Mouse (Mus musculus) embryo, embryonic 11 days (tissue): ENCODE results near the gene Ifitm6.
"Not testable (repeated sequence)": the region's sequence is repeated elsewhere in the genome, so short reads cannot be mapped to it uniquely, and the experiment has no call there.

ENCODE experiments used
- DNase-seq: peaks from one replicate; pipeline ENCODE4 v3.0.0-alpha.2; 2015

The Ifitm6 gene

GRCm38 (mm10) chr7:141008312-141008761 is 9.4 kb downstream of the Ifitm6 start:
- DNase-seq: peak; percentile 44

- DNase-seq: no peak
Observed at GRCm38 (mm10) chr7:141006914-141007313, 10.8 kb downstream of the Ifitm6 start.

GRCm38 (mm10) chr7:141006446-141006845 is 11.3 kb downstream of the Ifitm6 start:
- no peak for DNase-seq

- no peak for DNase-seq
Observed at GRCm38 (mm10) chr7:141003248-141004010, 14.3 kb downstream of the Ifitm6 start.

GRCm38 (mm10) chr7:141000881-141001708 is 16.6 kb downstream of the Ifitm6 start:
- DNase-seq: no peak

GRCm38 (mm10) chr7:140998853-140999700 is 18.6 kb downstream of the Ifitm6 start:
- no peak for DNase-seq

- DNase-seq: no peak
Observed at GRCm38 (mm10) chr7:140997817-140998216, 19.9 kb downstream of the Ifitm6 start.

GRCm38 (mm10) chr7:140991117-140991689 is 26.5 kb downstream of the Ifitm6 start:
- DNase-seq: no peak

GRCm38 (mm10) chr7:140990622-140991021 is 27.1 kb downstream of the Ifitm6 start:
- no peak for DNase-seq

- DNase-seq: no peak
Observed at GRCm38 (mm10) chr7:140990185-140990584, 27.5 kb downstream of the Ifitm6 start.

GRCm38 (mm10) chr7:140989022-140989421 is 28.7 kb downstream of the Ifitm6 start:
- no peak for DNase-seq

- no peak for DNase-seq
Observed at GRCm38 (mm10) chr7:140987182-140988138, 30.3 kb downstream of the Ifitm6 start.

GRCm38 (mm10) chr7:140982971-140983370 is 34.8 kb downstream of the Ifitm6 start:
- DNase-seq: no peak

- DNase-seq: no peak
Observed at GRCm38 (mm10) chr7:140981704-140982103, 36.0 kb downstream of the Ifitm6 start.

GRCm38 (mm10) chr7:140976720-140977119 is 41.0 kb downstream of the Ifitm6 start:
- not testable (repeated sequence) for DNase-seq

GRCm38 (mm10) chr7:140975465-140975864 is 42.3 kb downstream of the Ifitm6 start:
- no peak for DNase-seq

GRCm38 (mm10) chr7:140974940-140975339 is 42.8 kb downstream of the Ifitm6 start:
- no peak for DNase-seq

GRCm38 (mm10) chr7:140973396-140974165 is 44.1 kb downstream of the Ifitm6 start:
- DNase-seq: no peak

GRCm38 (mm10) chr7:140971479-140972171 is 46.1 kb downstream of the Ifitm6 start:
- no peak for DNase-seq

- DNase-seq: no peak
Observed at GRCm38 (mm10) chr7:140970931-140971330, 46.8 kb downstream of the Ifitm6 start.
